Mouse (Mus musculus) cerebellum, adult 9-11 months (tissue): Measurements from ENCODE around the gene Tdgf1.

Experiments used
- DNase-seq: peaks from one replicate; pipeline ENCODE4 v3.0.0; 2022

Tdgf1 gene

GRCm38 (mm10) chr9:110907838-110908630, 37.9 kb downstream of the Tdgf1 start:
- DNase-seq: no peak

DNA sequence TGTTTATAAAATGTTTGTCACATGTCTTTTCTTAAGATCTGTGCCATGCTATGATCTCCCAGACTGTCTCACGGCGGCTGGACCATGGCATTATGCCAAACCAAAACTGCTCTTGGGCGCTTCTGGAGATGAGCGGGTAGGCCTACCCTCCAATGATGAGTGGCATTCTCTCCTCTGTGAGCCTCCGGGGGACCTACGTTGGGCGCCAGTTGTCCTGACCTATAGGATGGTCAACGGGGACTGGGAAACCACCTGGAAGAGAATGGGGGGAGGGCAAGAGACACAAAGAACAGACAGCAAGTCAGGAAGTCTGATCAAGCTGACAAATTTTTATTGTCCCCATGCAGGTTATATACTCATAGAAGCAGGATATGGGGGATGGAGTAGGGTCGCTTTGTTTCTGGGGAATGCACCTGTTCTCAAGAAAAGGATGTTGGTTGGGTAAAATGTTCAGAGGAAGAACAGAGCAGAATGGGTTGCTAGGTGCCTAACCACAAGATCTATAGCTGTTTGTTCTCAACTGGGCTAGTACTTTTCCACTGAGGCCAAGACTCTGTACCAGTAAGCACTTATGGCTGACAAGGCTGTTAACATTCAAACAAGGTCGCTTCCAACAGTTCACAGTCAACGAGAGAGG, 38.6 kb downstream of the Tdgf1 start:
- DNase-seq: no peak

GRCm38 (mm10) chr9:110902271-110902670, 43.7 kb downstream of the Tdgf1 start:
- DNase-seq: no peak

DNA sequence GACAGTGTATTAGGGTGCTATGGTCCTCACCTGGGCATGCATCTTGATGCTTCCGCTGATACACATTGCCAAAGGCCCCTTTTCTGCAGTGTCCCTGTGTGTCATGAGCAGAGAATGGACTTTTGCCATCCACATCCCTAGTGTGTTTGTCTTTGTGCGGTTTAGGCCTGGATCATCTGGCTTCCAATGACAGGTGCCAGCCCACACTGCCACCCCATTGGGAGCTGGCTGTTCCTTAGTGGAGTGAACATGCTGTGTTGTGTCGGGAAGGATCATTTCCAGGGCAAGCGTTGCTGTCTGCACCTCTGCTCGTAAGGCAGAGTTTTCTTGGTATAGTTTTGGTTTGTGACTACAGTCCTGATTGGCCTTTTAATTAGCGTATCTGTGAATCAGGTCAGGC, 44.8 kb downstream of the Tdgf1 start:
- DNase-seq: no peak

- no peak for DNase-seq
These were observed 46.4 kb downstream of the Tdgf1 start for GRCm38 (mm10) chr9:110899451-110900008.

DNA sequence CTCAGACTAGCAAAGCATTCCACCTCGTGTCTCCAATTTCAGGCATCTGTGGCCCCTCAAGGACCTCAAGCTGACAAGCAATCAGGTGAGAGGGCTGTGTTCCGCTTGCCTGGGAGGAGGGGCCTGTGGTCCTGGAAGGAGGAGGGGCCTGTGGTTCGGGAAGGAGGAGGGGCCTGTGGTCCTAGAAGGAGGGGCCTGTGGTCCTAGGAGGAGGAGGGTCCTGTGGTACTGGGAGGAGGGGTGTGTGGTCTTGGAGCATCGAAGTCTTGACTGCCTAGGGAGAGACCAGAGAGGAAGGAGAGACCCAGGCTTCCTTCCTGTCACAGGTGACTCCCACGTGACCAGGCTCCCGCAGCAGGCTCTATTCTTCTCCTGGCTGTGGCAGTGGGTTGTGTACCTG, 49.4 kb downstream of the Tdgf1 start:
- no peak for DNase-seq

GRCm38 (mm10) chr9:110895994-110896393, 50.0 kb downstream of the Tdgf1 start:
- no peak for DNase-seq

DNA sequence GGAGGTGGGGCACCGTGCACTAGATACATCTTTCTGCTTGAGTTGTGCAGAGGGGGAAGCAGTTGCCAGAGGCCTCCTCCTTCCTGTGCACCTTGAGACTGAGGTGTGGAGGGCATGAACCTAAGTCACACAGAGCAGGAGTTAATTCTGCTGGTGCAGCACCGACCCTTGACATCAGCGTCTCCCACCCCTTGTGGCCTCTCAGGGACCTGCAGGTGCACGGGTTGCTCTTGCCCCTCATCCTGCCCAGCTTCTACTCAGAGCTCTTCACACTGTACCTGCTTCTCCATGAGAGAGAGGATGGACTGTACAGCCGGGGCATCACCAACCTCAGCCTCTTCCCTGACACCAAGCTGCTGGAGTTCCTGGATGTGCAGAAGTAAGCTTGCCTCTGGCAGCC, 50.5 kb downstream of the Tdgf1 start:
- DNase-seq: no peak

DNA sequence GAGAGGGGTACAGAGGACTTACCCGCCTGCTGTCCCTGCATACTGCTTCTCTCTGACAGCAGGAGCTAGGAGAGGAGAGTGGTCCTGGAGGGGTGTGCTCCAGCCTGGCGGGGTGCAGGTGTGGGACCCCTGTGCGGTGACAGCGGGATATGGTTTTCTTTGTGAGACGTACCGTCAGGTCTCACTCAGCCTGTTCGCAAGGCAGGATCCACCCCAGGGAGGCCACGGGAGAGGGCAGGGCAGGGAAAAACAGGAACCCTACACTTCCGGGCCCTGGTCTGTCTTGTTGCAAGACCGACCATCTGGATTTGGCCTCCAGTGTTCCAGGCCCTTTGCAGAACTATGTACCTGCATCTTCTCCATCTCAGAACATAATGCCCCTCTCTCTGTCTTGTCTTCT, 52.5 kb downstream of the Tdgf1 start:
- DNase-seq: no peak

- no peak for DNase-seq
These were observed 53.4 kb downstream of the Tdgf1 start for GRCm38 (mm10) chr9:110892552-110892951.

- no peak for DNase-seq
These were observed 54.7 kb downstream of the Tdgf1 start for GRCm38 (mm10) chr9:110891077-110891828.

DNA sequence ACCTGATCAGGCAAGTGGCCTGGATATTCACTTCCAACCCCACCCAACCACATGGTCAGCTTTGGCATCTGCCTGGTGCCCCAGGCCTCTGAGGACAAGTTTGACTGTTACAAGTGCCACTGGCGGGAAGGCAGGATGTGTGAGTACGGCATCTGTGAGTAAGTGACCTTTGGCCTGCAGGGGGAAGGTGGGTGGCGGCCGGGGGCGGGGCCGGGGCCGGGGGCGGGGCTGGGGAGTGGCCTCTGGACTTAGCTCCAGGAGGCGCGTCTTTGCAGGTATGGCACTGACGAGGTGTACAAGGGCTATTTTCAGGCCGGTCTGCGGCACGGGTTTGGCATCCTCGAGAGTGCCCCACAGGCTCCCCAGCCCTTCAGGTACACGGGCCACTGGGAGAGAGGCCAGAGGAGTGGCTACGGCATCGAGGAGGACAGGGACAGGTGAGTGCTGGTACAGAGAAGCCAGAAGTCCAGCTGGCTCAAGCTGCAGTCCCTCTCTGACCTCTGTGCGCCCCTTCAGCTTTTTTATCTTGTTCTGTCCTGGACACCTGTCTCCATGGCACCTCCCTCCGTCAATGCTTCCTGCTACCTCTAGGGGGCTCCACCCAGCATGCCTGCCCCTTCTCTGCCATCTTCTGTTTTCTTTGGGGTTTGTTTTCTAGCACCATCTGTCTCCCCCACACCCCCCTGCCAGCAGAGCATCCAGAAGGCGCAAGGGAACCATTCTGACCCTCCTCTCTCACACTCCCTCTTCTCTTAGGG, 55.8 kb downstream of the Tdgf1 start:
- DNase-seq: no peak
